Mouse (Mus musculus) kidney, postnatal 10 days (tissue): Measurements from ENCODE around the gene Lrrc9.

ENCODE experiments used
- DNase-seq: peaks from one replicate; pipeline ENCODE4 v3.0.0; 2021; ENCODE audit warnings: mixed read lengths

Gene Lrrc9

DNA sequence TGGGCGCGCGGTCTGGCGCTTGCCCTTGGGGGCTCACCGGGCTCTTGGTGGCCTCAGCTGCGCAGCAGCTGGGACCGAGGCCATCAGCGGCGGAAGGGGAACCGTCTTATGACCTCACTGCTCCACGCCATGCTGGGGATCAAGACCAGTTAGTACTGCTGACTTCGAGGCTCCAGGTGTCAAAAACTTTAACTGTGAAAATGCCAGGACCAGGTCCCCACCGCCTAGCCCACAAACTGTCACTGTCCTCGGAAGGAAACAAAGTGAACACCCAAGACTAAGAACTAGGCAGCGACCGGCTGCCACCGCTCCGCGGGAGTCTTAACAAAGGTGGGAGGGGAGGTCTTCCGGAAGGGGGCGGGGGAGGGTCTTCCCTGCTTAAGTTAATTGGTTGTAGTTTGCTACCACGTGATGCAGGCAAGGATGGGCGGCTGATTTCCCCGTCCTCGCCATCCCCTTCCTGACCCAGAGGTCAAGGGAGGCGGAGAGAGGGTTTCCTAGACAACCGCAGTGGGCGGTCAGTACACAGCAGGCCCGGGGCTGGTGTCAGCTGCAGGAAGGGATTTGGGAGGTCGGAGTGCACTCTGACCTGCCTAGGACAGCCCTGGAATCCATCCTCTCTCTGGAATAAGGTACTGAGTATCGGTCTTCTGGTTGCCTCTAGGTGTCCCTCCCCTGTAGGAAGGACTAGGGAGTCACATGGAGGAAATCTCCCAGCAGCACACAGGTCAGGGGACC, at the start of gene Lrrc9:
Lrrc9 (plus strand) TSS at position 28 of the 738 bp plus-strand sequence.
- peak; percentile 66 for DNase-seq

DNA sequence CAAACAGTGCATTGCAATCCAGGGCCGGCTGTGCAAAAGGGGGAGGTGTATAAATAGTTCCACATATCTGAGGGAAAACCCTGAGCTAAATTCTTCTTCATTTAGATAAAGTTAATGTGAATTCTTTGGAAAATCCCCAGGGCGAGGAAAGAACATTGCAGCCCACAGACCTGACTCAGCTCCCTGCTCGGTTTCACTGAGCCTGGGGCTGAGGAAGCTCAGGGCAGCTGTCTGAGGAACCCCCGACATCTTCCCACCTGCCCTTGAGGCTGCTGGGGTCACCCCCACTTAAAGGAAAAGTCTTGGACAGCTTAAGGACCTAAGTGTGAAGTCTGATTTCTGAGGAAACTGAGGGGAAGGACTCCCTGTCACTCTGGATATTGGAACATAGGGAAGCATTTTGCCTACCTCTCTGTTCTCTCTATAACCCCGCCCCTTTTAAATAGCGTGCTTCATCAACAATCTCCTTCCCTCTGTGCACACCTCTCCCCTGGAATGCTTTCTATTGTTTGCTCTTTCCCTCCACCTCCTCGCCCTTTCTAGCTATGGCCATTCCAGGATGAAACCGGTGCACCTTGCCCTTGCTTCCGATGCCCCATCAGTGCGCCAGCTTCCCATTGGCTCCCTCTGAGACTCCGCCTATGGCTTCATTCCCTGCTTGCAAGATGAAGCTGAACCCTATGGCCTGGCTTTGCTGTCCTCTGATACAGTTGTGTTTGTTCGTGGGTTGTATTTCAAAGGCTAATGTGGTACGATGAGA, 48.4 kb upstream of the Lrrc9 start:
- DNase-seq = no peak

DNA sequence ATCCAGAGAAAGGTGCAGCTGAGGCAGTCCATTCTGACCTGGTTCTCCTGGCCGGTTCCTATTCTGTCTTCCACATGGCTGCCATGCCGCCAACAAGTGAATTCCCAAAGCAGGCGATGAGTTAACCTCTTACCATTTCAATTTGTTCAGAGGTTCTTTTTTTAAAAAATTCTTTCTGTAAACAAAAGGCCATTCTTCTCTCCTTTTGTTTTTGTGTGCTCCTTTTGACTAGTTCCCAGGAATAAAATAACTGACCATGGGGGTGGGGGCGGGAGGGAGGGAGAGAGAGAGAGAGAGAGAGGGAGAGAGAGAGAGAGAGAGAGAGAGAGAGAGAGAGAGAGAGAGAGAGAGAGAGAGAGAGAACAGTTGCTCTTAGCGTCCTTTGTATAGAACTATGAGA, 36.6 kb upstream of the Lrrc9 start:
- DNase-seq = no peak

DNA sequence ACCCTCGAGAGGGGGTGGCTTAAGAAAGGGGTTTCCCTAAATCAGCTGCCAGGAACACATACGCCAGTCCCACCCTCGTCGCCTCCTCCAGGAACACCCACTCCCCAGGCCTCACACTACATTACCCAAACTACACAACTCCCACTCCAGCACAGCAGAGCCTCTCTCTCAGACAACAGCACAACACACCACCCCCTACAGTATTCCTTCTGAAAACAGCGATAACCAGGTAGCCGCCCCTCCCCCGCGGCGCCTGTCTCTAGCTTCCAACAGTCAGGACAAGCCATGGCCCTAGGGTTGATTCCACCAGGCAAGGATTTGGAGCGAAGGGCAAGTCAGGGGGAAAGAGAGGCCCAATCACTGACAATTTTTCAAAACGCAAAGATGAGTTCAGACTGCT, 34.5 kb upstream of the Lrrc9 start:
- no peak for DNase-seq

DNA sequence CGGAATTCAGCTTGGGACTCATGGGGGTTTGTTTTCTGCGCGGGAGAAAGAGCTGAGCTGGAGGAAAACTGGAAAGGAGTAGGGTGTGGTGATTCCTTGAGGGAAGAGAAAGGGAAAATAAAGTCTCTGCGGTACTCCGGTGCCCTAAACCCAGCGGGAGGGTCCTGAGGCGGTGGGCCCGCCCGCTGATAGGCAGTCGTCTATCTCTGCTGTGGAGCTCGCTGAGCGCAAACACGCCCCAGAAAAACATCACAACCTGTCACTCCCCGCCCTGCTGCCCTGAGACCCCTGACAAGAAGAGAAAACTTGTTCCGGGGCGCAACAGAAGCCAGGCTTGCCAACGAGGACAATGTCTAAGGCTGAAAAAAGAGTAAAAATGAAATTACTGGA, 34.0 kb upstream of the Lrrc9 start:
- no peak for DNase-seq

DNA sequence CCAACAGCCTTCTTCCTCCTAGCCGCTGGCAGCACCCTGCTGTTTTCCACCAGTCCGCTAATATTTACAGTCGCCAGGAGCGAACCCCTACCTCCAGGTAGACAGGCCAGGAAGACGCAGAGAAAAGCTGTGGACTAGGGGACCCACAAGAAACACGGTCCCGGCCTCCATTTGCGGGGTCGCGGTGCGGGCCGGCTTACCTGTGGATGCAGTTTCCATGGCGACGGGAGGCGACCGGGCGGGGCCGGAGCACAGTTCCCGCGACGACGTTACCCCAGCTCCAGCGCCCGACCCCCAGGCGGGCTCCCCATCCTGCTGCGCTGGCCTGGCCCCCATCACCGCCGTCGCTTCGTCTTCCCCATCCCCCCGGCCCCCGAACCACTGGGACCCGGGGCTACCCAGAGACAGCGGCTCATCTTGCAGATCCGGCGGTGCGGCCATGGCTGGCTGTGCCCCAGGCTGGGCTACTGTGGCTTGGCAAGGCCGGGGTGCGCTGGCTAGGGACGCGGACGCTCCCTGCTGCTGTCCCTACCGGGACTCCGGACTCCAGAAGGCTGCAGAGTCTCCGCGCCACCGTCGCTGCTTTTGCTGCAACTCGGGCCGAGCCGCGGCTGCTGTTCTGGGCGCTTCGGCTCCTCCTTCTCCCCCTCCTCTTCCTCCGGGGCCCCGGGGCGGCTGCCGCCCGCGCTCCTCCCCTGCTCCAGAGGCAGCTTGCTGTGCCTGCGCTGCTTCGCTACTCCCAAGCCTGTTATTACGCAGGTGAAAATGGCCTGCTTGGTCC, 33.4 kb upstream of the Lrrc9 start:
- peak; percentile 67 for DNase-seq

DNA sequence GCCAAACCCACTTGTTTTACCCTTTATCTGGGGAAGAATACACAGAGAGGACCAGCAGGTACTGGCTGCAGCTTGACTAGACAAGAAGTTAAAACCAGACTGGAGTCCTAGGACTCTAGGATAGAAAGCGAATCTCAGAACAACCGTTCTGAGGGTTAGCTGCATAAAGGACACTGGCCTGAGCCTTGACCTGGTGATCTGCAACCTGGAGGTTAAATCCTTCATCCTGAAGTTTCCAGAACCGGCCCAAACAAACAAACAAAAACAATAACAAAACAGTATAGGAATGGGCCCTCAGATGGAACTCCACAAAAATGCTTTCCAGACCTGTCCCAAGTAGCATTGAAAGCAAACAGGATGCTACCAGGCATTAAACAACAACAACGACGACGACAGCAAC, 32.7 kb upstream of the Lrrc9 start, which contains the start of gene Rtn1:
Rtn1 (minus strand) TSS at position 101 of the 400 bp plus-strand sequence.
- DNase-seq = no peak

DNA sequence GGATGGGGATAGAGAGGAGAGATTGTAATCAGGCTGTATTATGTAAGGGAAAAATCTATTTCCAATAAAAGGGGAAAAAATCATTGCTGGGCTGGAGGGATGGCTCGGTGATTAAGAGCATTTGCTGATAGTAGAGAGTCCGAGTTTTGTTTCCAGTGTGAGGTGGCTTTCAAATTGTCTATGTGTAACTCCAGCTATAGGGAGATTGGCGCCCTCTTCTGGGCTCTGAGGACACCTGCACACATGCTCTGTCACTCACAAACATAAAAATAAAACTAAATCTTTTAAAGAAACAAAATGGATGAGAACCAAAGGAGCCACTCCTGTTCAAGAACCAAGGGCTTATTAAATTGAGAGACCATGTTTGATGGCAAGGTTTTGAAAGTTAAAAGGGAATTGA, 23.9 kb upstream of the Lrrc9 start:
- DNase-seq = peak; percentile 23

DNA sequence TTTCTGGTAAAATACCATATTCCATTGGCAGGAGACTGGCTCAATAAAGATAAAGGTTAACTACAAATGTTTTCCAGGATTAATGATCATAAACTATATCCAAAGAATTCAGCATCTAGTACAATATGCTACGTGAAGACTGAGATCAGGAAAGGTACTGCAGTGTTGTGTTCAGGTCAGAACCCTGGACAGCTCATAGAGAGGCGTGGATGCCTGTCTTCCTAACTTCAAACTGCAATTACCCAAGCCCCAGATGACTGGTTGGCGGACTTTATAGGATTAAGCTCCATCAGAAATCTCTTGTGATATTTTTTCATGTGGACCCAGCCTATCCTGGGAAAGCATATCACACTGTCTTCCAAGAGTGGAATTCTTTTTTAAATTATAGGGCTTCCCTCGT, 19.0 kb upstream of the Lrrc9 start:
- DNase-seq = peak; percentile 45

DNA sequence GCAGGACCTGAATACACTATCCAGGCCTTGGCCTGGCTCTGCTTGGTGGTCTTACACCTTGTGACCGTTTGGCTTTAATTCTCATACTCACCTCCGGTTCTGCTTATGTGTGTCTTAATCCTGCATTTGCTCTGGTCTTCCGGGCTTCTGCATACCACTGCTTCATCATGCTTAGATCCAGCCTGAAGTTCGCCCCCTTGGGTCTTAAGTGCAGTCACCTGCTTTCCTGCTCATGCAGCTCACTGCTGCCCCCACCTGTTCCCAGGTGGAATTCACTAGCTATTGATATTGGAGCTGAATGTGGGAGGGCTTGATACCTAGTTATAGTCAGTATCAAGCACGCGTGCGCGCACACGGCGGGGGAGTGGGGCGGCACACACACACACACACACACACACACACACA, 13.9 kb upstream of the Lrrc9 start:
- peak; percentile 81 for DNase-seq

DNA sequence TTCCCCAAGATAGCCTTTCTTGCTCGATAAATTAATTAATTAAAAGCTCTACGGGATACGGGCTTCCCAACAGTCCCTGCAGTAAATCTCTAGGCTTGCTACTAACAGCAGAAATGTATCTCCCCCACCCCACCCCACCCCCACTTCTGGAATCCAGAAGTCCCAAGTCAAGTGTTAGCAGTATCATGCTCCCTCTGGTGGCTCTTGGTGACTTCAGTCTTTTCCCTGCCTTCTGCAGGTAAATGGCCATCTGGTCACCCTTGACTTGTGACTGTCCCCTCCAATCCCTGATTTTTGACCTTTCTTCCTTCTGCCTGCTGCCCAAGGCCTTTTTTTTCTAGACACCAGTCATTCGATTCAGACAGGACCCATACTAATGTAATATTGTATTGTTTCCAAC, 9.5 kb upstream of the Lrrc9 start:
- peak; percentile 11 for DNase-seq

DNA sequence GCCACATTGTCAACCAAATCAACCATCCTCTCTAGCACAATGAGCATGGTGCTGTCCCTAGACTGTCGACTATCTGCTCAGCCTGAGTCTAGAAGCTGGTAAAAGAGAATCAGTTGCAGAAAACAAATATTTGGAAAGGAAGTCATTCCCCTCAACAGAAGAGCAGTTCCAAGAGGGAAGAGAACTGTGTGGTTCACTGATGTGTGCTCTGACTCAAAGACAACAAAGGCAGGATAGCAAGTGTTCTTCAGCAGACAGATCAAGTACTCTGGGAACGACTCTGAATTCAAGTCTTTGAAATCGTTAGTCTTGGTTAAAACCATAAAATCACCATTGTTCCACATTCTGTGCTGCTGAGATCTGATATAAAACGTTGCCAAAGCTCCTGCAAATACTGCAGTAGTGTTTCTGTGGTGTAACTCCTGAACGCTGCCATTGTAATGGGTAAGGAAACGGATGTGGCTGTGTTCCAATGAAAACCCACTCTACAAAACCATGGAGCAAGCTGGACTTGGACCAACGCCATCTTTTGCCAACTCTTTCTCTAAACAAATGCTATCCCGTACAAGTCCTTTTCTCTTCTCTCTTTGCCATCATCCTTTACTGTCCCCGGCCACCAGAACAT, 8.3 kb upstream of the Lrrc9 start:
- peak; percentile 10 for DNase-seq

DNA sequence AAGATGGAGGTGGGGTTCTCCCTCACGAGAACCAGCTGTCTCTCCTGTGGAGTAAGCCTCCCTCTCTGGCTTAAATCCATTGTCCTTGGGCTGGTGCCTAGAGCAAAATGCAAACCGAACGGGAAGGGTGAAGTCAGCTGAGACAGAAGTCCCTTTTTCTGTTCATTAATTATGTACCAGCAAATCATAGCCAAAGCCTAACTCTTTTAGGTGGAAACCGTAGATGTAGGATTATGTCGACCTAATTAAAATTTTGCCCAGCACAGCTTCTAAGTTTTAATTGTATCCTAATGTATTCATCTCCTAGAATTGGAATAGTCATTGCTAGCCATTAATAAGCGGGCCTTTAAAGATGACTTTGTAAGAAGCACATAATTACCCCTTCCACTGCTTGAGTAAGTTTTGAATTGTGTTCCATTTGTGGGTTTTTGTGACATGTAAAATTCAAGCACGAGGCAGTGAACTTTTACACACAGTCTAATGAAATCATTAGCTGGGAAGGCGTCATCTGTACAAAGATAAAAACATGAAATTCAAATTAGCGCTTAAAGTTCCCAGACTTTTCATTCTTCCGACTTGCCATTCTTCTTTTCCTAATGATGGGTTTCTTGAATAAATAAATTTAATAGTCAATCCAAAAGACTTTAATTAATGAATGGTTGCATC, 3.9 kb upstream of the Lrrc9 start:
- DNase-seq = no peak

DNA sequence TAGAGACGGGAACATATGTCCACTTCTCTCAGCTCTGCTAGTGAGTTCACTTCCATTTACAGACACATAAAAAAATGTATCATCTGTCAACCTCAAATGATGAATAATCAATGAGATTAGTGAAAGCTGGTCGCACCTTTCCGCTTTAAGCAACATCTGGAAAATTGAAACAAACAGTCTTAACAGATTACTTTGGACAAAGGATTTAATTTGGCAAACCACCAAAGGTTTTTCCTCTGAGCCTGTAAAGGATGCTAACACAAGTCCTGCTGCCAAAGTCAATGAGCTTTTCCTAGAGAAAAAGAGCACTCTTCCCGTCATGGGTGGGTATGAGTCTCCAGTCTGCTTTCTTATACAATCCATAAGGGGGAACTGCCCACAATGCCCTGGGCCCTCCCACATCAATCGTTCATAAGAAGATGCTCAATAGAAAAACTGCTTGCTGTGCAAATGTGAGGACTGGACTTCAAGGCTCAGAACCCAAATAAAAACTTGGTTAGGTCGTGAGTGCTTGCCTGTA, 2.6 kb upstream of the Lrrc9 start:
- DNase-seq = no peak

DNA sequence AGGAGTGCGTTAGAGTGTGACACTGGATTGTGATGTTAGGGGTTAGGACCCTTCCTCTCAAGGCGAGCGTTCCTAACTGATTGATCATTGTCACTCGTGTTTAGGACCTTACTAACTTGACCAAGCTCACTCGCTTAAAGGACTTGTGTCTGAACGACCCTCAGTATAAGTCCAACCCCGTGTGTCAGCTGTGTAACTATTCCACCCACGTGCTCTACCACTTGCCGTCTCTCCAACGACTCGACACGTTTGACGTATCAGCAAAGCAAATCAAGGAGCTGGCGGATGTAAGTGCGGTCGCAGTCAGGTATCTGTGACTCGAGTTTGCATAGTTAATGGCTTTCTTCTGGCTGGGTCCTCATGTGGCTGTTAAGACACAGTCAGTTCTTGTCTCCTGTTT, 12.3 kb downstream of the Lrrc9 start:
- DNase-seq = no peak

DNA sequence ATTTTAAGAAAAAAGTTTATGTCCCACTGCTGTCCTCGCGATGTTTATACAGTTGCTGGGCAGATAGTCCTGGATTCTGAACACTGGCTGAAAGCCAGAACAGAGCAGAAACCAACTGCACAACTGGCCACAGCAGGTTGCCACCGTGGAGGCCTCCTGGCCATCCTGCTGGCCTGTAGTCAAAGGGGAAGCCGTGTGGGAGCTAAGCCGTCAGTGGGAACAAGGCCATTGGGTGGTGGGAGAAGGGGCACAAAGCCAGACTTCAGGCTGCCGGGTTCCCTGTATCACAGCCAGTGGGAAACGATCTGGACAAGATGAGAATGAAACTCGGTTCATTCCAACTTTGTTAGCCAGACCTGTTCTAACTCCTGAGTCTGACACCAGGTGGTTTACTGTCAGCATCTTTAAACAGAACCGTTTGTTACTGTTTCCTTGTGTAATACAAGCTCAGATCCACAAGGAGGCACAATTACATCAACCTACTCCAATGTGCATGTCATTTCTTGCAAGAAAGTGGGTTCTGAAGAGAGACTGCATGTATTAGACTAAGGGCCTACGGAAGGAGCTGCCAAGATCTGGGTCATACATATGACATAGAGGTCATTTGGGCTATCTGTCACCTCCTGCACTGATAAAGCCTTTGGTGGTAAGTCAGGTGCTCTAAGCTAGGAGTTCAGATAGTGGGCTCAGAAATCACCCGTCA, 19.7 kb downstream of the Lrrc9 start:
- no peak for DNase-seq

DNA sequence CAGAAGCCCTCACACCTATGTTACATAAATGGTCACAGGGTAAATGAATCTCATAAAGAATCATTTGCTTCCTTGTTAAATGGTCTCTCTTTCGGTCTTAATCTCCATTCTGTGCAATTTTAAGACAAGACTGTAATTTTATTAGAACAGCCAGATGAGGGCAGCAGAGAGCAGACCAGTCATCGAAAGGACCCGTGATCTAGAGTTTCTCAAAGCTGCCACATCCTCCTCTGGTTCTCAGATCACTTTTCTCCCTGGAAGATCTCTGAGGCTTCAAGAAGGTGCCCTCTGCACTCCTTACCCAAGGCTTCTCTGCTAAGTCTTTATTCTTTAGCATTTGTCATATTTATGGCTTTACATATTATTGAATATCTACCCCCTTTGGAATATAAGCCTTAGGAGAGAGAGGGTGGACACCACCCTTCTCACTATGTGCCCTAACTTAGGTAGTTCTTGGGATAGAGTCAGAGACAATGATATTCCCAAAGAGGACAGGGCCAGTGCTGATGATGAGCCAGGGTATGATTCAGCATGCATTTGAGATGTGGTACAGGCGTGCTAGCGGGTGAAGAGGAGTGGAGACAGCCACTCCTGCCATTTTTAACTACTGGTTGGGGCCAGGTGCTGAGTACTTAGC, 20.3 kb downstream of the Lrrc9 start:
- peak; percentile 77 for DNase-seq

DNA sequence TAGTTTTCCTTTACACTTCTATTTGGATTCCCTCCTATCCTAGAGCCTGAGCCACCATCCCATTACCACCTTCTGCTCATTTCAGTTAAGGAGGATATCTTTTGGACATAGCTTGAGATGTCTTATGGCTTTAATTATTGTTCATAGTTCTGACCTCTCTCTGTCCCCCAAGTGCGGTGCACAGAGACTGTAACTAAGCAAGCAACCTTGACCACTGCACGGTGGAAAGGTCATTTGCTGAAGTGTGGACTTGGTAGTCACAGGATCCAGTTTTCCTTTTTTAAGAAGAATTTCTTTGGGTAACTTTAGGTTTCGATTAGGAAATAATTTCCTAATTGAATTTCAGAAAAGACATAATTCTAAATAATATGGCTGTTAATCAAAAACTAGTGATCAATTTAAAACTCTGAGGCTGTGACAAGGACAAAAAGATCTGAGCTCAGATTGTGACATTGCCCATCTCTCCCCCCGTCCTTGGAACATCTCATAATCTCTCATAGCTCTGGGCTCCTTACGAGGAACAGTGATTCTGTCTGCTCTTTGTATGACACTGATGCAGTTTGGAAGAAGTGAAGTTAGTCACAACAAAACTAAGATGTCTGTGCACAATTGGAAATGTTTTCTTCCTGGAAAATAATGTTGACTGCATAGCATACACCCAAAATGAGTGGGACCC, 24.3 kb downstream of the Lrrc9 start:
- no peak for DNase-seq

DNA sequence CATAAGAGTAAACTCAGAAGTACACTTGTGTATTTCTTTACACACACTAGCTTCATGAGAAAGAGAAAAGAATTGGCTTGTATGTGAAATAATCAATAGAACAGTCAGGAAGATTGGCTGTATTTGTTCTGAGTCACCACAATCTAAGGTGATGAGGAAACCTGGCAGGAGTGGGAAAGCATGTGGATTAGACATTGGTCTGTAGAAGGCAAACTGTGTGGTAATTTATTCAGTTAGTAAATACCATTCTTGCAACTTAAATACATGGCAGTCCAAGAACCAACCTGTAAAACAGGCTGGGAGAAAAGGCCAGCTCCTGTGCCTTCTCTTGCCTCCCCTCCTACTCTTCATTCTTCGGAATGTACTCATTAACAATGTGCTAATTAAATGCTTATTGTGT, 25.6 kb downstream of the Lrrc9 start:
- DNase-seq = no peak

DNA sequence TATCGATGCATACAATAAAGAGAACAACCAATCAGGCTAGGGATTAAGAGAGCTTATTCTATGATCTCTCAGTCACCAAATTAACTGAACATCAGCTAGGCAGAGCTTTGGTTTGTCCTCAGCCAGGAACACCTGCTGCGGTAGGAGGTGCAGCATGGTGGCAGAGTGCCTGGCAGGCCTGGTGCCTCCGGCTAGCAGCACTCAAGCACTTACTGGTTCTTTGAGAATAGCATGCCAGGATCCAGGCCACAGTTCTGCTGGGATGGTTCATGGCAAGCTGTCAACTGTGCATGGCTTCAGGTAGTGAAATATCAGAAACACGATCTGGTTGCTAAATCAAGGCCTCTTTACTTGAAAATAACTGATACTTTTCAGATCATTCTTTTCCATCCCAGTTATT, 26.1 kb downstream of the Lrrc9 start:
- no peak for DNase-seq
